Mouse (Mus musculus): ENCODE measurements around the gene Pde6h. TPM values are rescaled to one million over a fixed set of nuclear protein-coding genes. Genes with fewer than 3 reads are reported as not detected.
"Not testable (repeated sequence)": the region's sequence is repeated elsewhere in the genome, so short reads cannot be mapped to it uniquely, and the experiment has no call there.

The Pde6h gene
- polyA plus RNA-seq (2016; fragmentation: Nextera tagmentation; extraction: Ambion mirVana), result not detected in 2 replicates

DNA sequence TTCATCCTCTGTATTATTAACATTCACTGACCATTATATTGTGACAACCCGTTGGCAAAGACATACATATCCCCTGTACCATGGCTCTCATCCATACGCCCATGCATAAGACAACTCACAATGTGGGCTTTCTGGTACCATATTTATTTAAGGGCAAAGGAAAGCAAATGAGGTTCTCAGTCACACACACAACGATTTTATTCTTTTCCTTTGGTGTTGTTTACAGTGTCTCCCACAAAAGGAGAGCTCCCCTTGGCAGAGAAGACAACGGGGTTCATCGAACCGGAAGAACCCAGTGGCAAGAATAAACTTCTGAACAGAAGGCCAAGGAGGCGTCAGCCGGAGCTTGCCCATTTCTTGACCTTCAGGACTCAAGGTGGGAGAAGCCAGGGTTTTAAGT, at the start of gene Pde6h:
Gene Pde6h (plus strand): TSS at position 301 of the 400 bp plus-strand sequence.
- Histone ChIP-seq H3K4me3 (replicated peaks) (no peak within 1 kb of the TSS), H3K27ac (no peak within 1 kb of the TSS), H3K9me3 (no peaks in the 10 kb centered on the region), H3K36me3 (replicated peaks) (no peaks in the 10 kb centered on the region), H3K9ac (no peak within 1 kb of the TSS), H3K4me2 (no peak within 1 kb of the TSS), H3K4me1 (no peaks in the 10 kb centered on the region), H3K27me3 (no peaks in the 10 kb centered on the region)
- no peak for ATAC-seq (ENCODE audit: low FRiP score)
- WGBS, result 88% methylated on average over 8 of the region's 8 CpGs

DNA sequence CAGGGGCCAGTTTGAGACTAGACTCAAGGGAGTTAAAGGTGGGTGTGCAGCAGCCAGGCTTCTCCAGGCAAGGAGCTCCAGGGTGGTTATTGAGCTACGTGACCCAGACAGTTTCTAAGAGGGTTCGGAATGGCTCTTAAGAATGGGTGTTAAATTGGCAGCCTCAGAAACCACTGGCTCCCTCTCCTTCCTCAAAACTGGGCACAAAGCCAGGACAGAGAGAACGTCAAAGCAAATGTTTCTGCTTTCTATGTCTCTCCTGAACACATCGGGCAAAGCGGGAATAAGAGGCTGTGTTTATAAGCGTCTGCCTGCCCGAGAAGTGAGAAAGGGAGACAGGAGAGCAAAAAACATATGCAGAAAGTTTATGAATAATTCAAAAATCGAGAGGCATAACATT, 49.0 kb upstream of the Pde6h start:
- no peak overlapping the region for H3K27ac ChIP-seq
- no peak overlapping the region for H3K4me2 ChIP-seq
- H3K9me3 ChIP-seq, result no peaks in the 10 kb centered on the region
- no peak overlapping the region for H3K4me3 ChIP-seq (replicated peaks)
- H3K27me3 ChIP-seq, result no peaks in the 10 kb centered on the region
- ATAC-seq (ENCODE audit: low FRiP score), result no peak
- H3K4me1 ChIP-seq, result peaks cover 3% of the 10 kb centered on the region; the same call in 1 of the 2 replicates
- H3K9ac ChIP-seq, result no peak overlapping the region
- no peaks in the 10 kb centered on the region for H3K36me3 ChIP-seq (replicated peaks)
- WGBS, result 45% methylated on average over 8 of the region's 8 CpGs

DNA sequence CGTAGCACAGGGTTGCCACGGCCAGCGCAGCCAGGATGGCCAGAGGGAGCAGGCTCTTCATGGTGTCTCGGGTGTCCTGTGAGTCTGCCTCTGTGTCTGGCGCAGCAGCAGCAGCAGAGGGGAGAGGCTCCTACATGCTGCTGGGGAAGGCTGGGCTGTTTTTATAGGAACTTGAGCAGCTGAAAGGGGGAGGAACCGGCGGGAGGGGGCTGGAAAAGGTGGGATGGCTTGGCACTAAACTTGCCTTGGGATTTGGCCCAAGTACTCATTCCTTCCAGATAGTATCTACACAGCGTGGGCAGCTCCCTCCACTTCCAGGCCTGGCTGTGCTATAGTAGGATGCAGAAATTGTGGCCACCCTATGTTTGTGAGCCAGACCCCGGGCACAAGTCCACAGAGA, 48.0 kb upstream of the Pde6h start, which contains the start of gene Mgp:
Gene Mgp (minus strand): TSS at position 154 of the 400 bp plus-strand sequence.
- H3K4me3 ChIP-seq (replicated peaks), result no peak within 1 kb of the TSS
- no peak for ATAC-seq (ENCODE audit: low FRiP score)
- H3K27ac ChIP-seq, result no peak within 1 kb of the TSS
- no peaks in the 10 kb centered on the region for H3K9me3 ChIP-seq
- no peaks in the 10 kb centered on the region for H3K27me3 ChIP-seq
- H3K4me1 ChIP-seq, result peaks cover 3% of the 10 kb centered on the region; the same call in 1 of the 2 replicates
- WGBS, result 75% methylated on average over 9 of the region's 9 CpGs
- no peak within 1 kb of the TSS for H3K4me2 ChIP-seq
- H3K36me3 ChIP-seq (replicated peaks), result no peaks in the 10 kb centered on the region
- H3K9ac ChIP-seq, result no peak within 1 kb of the TSS

DNA sequence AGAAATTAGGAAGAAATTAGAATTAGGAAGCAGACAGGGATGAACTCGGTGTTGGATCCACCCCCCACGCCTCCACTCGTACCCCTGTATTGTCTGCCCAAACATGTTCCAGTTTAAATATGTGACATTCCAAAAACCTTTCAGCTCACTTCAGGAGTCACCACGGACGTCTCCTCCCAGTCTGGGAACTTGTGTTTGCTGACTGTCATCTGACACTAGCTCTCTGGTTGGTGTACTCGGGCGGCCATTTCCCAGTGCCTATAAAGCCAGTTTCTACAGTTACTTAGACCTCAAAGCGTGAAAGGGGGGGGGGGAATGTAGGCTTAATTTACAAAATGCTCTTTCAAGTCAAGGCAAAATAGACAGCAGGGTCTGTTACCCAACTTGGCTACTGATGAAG, 42.0 kb upstream of the Pde6h start:
- no peak for ATAC-seq (ENCODE audit: low FRiP score)
- Histone ChIP-seq H3K9me3 (no peaks in the 10 kb centered on the region), H3K4me3 (replicated peaks) (no peak overlapping the region), H3K4me2 (no peak overlapping the region), H3K27me3 (no peaks in the 10 kb centered on the region), H3K36me3 (replicated peaks) (no peaks in the 10 kb centered on the region), H3K27ac (no peak overlapping the region), H3K4me1 (no peaks in the 10 kb centered on the region), H3K9ac (no peak overlapping the region)
- WGBS, result 75% methylated on average over 8 of the region's 8 CpGs

DNA sequence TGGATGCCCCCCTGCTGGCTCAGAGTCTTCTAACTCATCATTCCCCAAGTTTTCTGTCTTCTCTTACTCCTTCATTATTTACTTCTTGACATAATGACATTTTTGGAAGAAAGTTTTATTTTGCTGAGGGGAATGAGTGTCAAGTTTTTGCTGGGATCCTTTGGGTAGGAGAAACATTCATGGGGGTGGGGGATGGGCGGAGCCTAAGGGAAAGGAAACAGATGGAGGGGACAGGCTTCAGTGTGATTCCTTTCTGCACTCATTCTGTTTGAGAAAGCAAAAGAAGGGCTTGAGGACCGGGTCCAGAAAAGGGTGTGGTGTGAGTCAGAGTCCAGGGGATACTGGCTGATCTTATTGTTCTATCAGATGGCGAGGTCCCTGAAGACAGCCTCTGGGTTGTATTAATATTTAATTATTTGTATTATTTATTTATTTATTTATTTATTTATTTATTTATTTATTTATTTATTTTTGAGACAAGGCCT, 40.2 kb upstream of the Pde6h start:
- WGBS, result 89% methylated on average over 3 of the region's 3 CpGs
- no peaks in the 10 kb centered on the region for H3K27me3 ChIP-seq
- H3K27ac ChIP-seq, result no peak overlapping the region
- H3K4me2 ChIP-seq, result no peak overlapping the region
- H3K36me3 ChIP-seq (replicated peaks), result no peaks in the 10 kb centered on the region
- no peak for ATAC-seq (ENCODE audit: low FRiP score)
- H3K4me3 ChIP-seq (replicated peaks), result no peak overlapping the region
- no peaks in the 10 kb centered on the region for H3K9me3 ChIP-seq
- no peak overlapping the region for H3K9ac ChIP-seq
- H3K4me1 ChIP-seq, result no peaks in the 10 kb centered on the region

DNA sequence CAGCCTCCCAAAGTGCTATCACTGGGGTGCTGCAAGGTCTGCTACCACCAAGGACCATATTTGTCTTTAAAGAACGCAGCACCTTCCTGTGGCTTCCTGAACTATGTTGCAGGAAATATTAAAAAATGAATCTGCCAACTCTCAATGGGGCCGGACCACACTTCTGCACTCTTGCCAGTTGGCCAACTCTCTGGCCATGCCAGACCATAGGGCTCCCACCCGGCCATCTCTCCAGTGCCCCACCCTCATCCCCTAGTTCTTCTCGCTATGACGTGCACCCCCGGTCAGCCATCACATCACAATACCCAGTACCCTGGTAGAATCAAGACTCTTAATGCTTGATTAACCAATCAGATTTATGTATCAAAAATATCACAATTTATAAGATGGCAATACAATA, 39.7 kb upstream of the Pde6h start:
- Histone ChIP-seq H3K4me2 (no peak overlapping the region), H3K27ac (no peak overlapping the region), H3K9me3 (no peaks in the 10 kb centered on the region), H3K9ac (no peak overlapping the region), H3K4me1 (no peaks in the 10 kb centered on the region), H3K36me3 (replicated peaks) (no peaks in the 10 kb centered on the region), H3K27me3 (no peaks in the 10 kb centered on the region), H3K4me3 (replicated peaks) (no peak overlapping the region)
- 97% methylated on average over 6 of the region's 6 CpGs for WGBS
- no peak for ATAC-seq (ENCODE audit: low FRiP score)

DNA sequence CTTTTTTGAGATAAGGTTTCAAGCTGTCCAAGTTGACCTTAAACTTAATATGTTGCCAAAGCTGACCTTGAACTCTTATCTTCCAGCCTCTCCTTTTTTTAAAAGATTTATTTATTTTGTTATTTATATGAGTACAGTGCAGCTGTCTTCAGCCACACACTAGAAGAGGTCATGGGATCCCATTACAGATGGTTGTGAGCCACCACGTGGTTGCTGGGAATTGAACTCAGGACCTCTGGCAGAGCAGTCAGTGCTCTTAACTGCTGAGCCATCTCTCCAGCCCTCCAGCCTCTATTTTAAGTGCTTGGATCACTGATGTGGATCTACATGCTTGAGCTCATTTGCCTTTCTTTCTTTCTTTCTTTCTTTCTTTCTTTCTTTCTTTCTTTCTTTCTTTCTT, 38.9 kb upstream of the Pde6h start:
- H3K4me2 ChIP-seq; H3K36me3 ChIP-seq (replicated peaks); H3K9ac ChIP-seq; H3K27ac ChIP-seq; H3K27me3 ChIP-seq; H3K9me3 ChIP-seq; H3K4me3 ChIP-seq (replicated peaks); ATAC-seq (ENCODE audit: low FRiP score); H3K4me1 ChIP-seq: not testable (repeated sequence)
- 62% methylated on average over 1 of the region's 1 CpGs for WGBS

DNA sequence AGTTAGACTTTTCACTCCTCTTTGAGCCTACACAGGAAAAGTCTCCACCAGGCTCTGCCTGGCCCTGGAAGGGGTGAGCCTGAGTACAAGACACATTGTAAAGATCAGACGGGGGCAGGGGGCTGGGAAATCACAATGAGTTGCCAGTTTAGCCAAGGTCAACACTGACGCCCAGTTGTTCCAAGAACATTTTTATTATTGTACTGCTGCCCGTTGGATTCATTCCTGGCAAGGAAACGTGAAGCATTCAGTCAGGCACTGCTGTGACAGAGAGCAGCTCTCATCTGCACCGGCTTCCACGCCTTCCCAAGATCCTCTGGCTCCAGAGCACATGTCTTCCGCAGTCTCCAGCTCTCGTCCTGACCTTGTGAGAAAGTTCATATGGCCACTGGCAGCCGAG, 35.8 kb upstream of the Pde6h start:
- no peak for ATAC-seq (ENCODE audit: low FRiP score)
- no peak overlapping the region for H3K4me3 ChIP-seq (replicated peaks)
- H3K27ac ChIP-seq, result no peak overlapping the region
- no peaks in the 10 kb centered on the region for H3K4me1 ChIP-seq
- H3K4me2 ChIP-seq, result no peak overlapping the region
- no peaks in the 10 kb centered on the region for H3K36me3 ChIP-seq (replicated peaks)
- no peak overlapping the region for H3K9ac ChIP-seq
- no peaks in the 10 kb centered on the region for H3K27me3 ChIP-seq
- 86% methylated on average over 9 of the region's 9 CpGs for WGBS
- no peaks in the 10 kb centered on the region for H3K9me3 ChIP-seq

DNA sequence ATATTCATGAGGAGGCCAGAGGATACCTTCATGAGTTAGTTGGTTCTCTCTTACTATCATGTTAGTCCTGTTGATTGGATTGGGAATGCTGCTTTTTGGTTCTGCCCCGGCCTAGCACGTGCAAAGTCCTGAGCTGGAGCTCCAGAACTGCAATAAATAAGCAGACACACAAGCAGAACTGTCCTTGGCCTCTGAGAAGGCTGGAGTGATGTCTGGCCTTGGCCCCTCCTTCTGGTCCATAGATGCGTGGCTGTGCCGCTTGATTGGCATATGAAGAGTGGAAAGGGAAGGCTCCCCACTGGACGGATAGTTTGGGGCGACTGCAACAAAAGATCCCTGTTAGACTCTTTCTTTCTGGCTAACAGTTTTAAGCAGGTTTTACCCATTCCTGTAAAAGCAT, 34.6 kb upstream of the Pde6h start:
- H3K4me1 ChIP-seq, result no peaks in the 10 kb centered on the region
- 90% methylated on average over 6 of the region's 6 CpGs for WGBS
- no peak overlapping the region for H3K9ac ChIP-seq

DNA sequence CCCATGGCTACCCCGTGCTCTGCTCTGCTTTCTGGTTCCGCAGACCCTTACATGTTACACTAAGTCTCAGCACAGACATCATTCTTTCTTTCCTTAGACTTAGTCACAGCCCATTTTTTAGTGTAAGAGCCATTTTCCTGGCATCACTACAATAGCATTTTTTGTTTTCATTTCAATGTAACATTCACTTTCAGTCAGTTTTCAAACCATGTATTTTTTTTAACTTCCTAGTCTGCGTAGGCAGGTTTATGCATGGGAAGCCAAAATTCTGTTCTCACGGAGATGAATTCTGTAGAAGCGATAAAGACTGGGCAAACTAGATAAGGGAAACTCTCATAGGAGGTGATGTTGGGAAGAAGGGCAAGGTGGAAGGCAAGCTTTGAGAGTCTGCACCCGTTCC, 34.1 kb upstream of the Pde6h start:
- H3K4me3 ChIP-seq (replicated peaks), result no peak overlapping the region
- WGBS, result 91% methylated on average over 6 of the region's 6 CpGs
- no peak for ATAC-seq (ENCODE audit: low FRiP score)
- H3K27me3 ChIP-seq, result no peaks in the 10 kb centered on the region
- no peaks in the 10 kb centered on the region for H3K4me1 ChIP-seq
- H3K27ac ChIP-seq, result no peak overlapping the region
- H3K9me3 ChIP-seq, result no peaks in the 10 kb centered on the region
- no peak overlapping the region for H3K4me2 ChIP-seq
- no peaks in the 10 kb centered on the region for H3K36me3 ChIP-seq (replicated peaks)
- no peak overlapping the region for H3K9ac ChIP-seq

More for the DNA sequence above, 34.6 kb upstream of the Pde6h start:
- Histone ChIP-seq H3K9me3 (no peaks in the 10 kb centered on the region), H3K36me3 (replicated peaks) (no peaks in the 10 kb centered on the region), H3K27ac (no peak overlapping the region), H3K4me2 (no peak overlapping the region), H3K27me3 (no peaks in the 10 kb centered on the region), H3K4me3 (replicated peaks) (no peak overlapping the region)
- no peak for ATAC-seq (ENCODE audit: low FRiP score)

DNA sequence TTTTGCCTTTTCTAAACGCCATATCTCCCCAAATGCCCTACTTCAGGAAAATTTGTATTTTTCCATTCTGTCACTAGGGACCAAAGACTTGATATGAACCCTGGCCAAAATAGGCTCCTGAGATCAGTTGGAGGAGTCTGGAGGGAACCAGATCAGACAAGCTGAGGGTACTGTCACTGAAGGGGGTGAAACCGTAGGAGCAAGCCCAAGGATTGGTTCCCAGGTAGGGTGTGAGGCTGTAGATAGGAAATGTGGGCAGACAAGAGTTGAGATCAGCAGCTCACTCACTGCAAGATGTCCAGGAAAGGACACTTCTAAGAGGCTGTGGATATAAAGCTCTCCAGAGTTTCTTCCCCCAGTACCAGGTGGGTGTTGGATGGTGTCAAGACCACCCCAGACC, 31.6 kb upstream of the Pde6h start:
- ATAC-seq (ENCODE audit: low FRiP score), result no peak
- Histone ChIP-seq H3K36me3 (replicated peaks) (no peaks in the 10 kb centered on the region), H3K4me1 (no peaks in the 10 kb centered on the region), H3K9ac (no peak overlapping the region), H3K27me3 (no peaks in the 10 kb centered on the region), H3K4me2 (no peak overlapping the region), H3K4me3 (replicated peaks) (no peak overlapping the region), H3K9me3 (no peaks in the 10 kb centered on the region), H3K27ac (no peak overlapping the region)
- 89% methylated on average over 2 of the region's 2 CpGs for WGBS

DNA sequence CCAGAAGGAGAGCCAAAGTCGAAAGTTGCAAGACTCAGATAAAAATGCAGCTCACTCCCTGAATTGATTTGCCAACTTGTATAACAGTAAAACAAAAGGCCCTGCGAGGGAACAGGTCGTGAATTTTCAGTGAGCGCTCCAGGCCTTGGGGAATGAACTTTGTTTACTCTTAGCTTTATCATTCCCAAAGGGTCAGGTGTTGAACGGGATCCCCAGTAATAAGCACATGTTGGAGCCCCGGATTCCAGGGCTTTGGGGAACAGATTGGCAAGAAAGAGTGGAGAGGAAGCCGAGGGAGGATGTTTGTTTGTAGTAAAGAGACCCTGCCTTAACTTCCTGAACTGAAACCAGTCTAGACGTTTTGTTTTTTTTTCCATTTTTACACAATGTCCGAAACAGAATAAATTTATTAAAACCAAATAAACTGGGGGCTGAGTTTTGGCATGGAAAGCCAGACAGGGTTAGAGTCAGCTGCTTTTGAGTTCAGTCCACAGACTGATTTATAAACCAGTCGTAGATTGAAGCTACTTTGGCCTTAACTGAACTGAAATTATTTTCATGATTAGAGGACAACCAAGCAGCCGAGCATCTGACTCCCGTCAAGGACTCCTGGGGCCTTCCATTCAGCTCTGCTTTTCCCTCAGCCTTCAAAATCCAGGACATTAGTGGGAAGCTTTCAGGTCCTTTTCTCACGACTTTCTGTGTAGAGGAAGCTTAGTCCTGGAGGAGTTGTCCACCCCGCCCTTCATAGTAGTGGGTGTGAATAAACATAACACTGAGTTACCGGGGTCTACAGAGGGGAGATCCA, 28.9 kb upstream of the Pde6h start:
- Histone ChIP-seq H3K4me1 (no peaks in the 10 kb centered on the region), H3K9ac (no peak overlapping the region), H3K4me3 (replicated peaks) (no peak overlapping the region), H3K27ac (no peak overlapping the region), H3K4me2 (no peak overlapping the region), H3K36me3 (replicated peaks) (no peaks in the 10 kb centered on the region), H3K27me3 (no peaks in the 10 kb centered on the region), H3K9me3 (no peaks in the 10 kb centered on the region)
- WGBS, result 67% methylated on average over 15 of the region's 15 CpGs
- no peak for ATAC-seq (ENCODE audit: low FRiP score)

DNA sequence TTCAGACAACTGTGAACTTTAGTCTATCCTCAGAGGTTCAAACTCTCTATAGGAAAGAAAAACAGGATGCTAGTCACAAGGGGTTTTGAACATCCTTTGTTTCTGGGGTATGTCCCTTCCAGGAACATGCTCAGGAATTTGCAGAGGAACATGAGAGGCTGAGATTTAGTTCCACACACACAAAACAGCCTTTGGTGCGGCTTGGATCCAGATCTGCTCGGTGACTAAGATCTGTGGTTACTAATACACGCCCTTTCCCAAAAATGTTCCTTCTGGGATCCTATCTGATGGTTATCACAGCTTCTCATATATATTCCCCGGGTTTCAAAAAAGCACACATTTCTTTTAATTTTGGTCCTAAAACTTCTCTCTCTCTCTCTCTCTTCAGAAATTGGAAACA, 25.8 kb upstream of the Pde6h start:
- no peak for ATAC-seq (ENCODE audit: low FRiP score)
- Histone ChIP-seq H3K9ac (no peak overlapping the region), H3K36me3 (replicated peaks) (no peaks in the 10 kb centered on the region), H3K4me2 (no peak overlapping the region), H3K27ac (no peak overlapping the region), H3K9me3 (no peaks in the 10 kb centered on the region), H3K27me3 (no peaks in the 10 kb centered on the region), H3K4me3 (replicated peaks) (no peak overlapping the region), H3K4me1 (no peaks in the 10 kb centered on the region)
- WGBS, result 87% methylated on average over 4 of the region's 4 CpGs

Measured in forebrain, embryonic 12.5 days (tissue).